8 mouse cellular contexts compared by ENCODE assay signal in the genomic region with DNA sequence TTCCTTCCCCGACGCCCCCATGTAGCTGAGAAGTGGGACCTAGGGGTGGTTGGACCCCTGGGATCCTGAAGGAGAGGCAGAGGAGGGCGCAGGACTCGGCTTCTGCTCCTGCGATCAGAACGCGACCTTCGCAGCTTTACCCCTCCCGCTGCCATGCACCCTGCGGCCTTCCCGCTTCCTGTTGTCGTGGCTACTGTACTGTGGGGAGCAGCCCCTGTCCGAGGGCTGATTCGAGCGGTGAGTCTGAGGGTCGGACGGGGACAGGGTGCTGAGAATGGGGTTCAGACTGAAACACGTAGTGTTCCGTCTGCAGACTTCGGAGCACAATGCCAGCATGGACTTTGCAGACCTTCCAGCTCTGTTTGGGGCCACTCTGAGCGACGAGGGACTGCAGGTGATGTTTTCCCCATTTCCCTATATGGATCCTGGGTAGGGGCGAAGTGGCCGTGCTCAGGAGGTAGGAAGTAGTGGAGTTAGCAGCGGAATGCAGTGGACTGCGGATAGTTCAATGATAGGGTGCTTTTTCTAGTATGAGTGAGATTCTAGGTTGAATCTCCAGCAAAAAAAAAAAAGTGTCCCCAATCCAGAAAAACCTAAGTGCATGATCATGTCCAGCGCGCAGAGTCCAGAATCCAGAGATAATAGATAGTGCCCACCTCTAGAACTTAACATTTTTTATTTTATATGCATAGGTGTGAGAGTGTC. TPM values are rescaled to one million over a fixed set of nuclear protein-coding genes. Genes with fewer than 3 reads are reported as not detected.
DNase-seq lines count a peak whose midpoint lies in the region; ATAC-seq lines count a peak whose summit lies in the region.

No protein-coding gene starts in this region.

- peaks cover 44% of the 10 kb centered on the region for H3K4me1 ChIP-seq in heart, embryonic 11.5 days (ENCODE audit: control insufficient read depth, insufficient read depth, low read length)
- H3K4me1 ChIP-seq in forebrain, embryonic 13.5 days, result peaks cover 51% of the 10 kb centered on the region
- peaks cover 43% of the 10 kb centered on the region for H3K4me1 ChIP-seq in kidney, embryonic 14.5 days (ENCODE audit: control insufficient read depth, insufficient read depth, low read length)

- H3K9me3 ChIP-seq in heart, embryonic 11.5 days (replicated peaks; ENCODE audit: control insufficient read depth, low read length), result no peaks in the 10 kb centered on the region
- no peaks in the 10 kb centered on the region for H3K9me3 ChIP-seq in forebrain, embryonic 13.5 days (replicated peaks)
- no peaks in the 10 kb centered on the region for H3K9me3 ChIP-seq in kidney, embryonic 14.5 days (ENCODE audit: control insufficient read depth, low read length)

- peak overlapping the region; percentile 76 for H3K4me3 ChIP-seq in heart, embryonic 11.5 days (ENCODE audit: low read depth, low read length)
- peak overlapping the region; percentile 75 for H3K4me3 ChIP-seq in forebrain, embryonic 13.5 days
- H3K4me3 ChIP-seq in kidney, embryonic 14.5 days (ENCODE audit: low read length), result peak overlapping the region; percentile 78
- peak overlapping the region; percentile 69 for H3K4me3 ChIP-seq in macrophage (ENCODE audit: inconsistent target)

- WGBS in heart, embryonic 11.5 days (ENCODE audit: insufficient replicate concordance), result 2% methylated on average over 28 of the region's 28 CpGs
- WGBS in forebrain, embryonic 13.5 days, result 4% methylated on average over 28 of the region's 28 CpGs
- 2% methylated on average over 28 of the region's 28 CpGs for WGBS in kidney, embryonic 14.5 days
- WGBS in macrophage (ENCODE audit: missing documents), result 5% methylated on average over 28 of the region's 28 CpGs

- H3K36me3 ChIP-seq in heart, embryonic 11.5 days (ENCODE audit: control insufficient read depth, insufficient read depth, low read length), result peaks cover 47% of the 10 kb centered on the region
- peaks cover 71% of the 10 kb centered on the region for H3K36me3 ChIP-seq in forebrain, embryonic 13.5 days (ENCODE audit: poor library complexity, severe bottlenecking)
- peaks cover 73% of the 10 kb centered on the region for H3K36me3 ChIP-seq in kidney, embryonic 14.5 days (ENCODE audit: control insufficient read depth, insufficient read depth, low read length)
- peaks cover 53% of the 10 kb centered on the region; the same call in 1 of the 2 replicates for H3K36me3 ChIP-seq in macrophage (ENCODE audit: inconsistent target)

- H3K4me2 ChIP-seq in heart, embryonic 11.5 days, result peak overlapping the region; percentile 93
- peak overlapping the region; percentile 100 for H3K4me2 ChIP-seq in forebrain, embryonic 13.5 days
- peak overlapping the region; percentile 96 for H3K4me2 ChIP-seq in kidney, embryonic 14.5 days (replicated peaks; ENCODE audit: low read depth, low read length)

- intact Hi-C loops in heart, postnatal 14 days (cut with DNase I), result no loop called here

- peaks cover 75% of the 10 kb centered on the region for H3K79me2 ChIP-seq in macrophage (ENCODE audit: inconsistent target)

- peak overlapping the region; percentile 91 for H3K9ac ChIP-seq in heart, embryonic 11.5 days (ENCODE audit: low read depth, low read length)
- H3K9ac ChIP-seq in forebrain, embryonic 13.5 days, result peak overlapping the region; percentile 83
- H3K9ac ChIP-seq in kidney, embryonic 14.5 days (ENCODE audit: low read depth, low read length), result peak overlapping the region; percentile 89

- peak; percentile 23; the same call in 1 of the 2 replicates for ATAC-seq in heart, embryonic 11.5 days (replicated peaks; ENCODE audit: insufficient number of reproducible peaks, low FRiP score, low TSS enrichment)
- peak; percentile 9; the same call in 1 of the 2 replicates for ATAC-seq in forebrain, embryonic 13.5 days
- ATAC-seq in kidney, embryonic 14.5 days (ENCODE audit: low FRiP score, low TSS enrichment), result peak; percentile 34

- DNase-seq in heart, postnatal 14 days, result no peak
- DNase-seq in Muller cell, postnatal 12 days (ENCODE audit: inconsistent ontology term), result peak; percentile 40
- DNase-seq in testis, postnatal 10 days (ENCODE audit: low spot score), result peak; percentile 66
- no peak for DNase-seq in ovary, postnatal 14 days (ENCODE audit: low spot score)

- peak overlapping the region; percentile 94 for H3K27ac ChIP-seq in heart, embryonic 11.5 days (ENCODE audit: low read depth, low read length)
- peak overlapping the region; percentile 92 for H3K27ac ChIP-seq in forebrain, embryonic 13.5 days
- peak overlapping the region; percentile 85 for H3K27ac ChIP-seq in kidney, embryonic 14.5 days (ENCODE audit: low read depth, low read length)
- H3K27ac ChIP-seq in macrophage, result peak overlapping the region; percentile 85

- H3K27me3 ChIP-seq in heart, embryonic 11.5 days (ENCODE audit: control insufficient read depth, insufficient read depth, low read length), result no peaks in the 10 kb centered on the region
- H3K27me3 ChIP-seq in forebrain, embryonic 13.5 days, result no peaks in the 10 kb centered on the region
- no peaks in the 10 kb centered on the region for H3K27me3 ChIP-seq in kidney, embryonic 14.5 days (ENCODE audit: control insufficient read depth, insufficient read depth, low read length)

RNA-seq across cellular contexts. Expression of a gene that starts 0.6 kb away (rescaled TPM):
- polyA plus RNA-seq in heart, embryonic 11.5 days (2014; fragmentation: Nextera tagmentation; extraction: Ambion mirVana), result 221 and 245 TPM in 2 replicates
- 100 to 1,000 TPM; 438 to 444 TPM for total RNA-seq in heart, postnatal 14 days (2021)
- 156 and 165 TPM in 2 replicates for polyA plus RNA-seq in forebrain, embryonic 13.5 days (2015; fragmentation: Nextera tagmentation; extraction: Ambion mirVana)
- polyA plus RNA-seq in kidney, embryonic 14.5 days (2014; fragmentation: Nextera tagmentation; extraction: Ambion mirVana), result 153 and 171 TPM in 2 replicates
- total RNA-seq in macrophage (2018; cell fraction: chromatin; rRNA removed), result 10 to 100 TPM; 17.7 to 93.2 (median 47.9) TPM
- total RNA-seq in macrophage (2018; cell fraction: cytosol; rRNA removed), result 100 to 1,000 TPM in 20 of 26 experiments, 10 to 100 TPM in 6; 79.4 to 138 (median 112) TPM
- 100 to 1,000 TPM in 1 of 26 experiments, 10 to 100 TPM in 25; 31.5 to 107 (median 56.9) TPM for total RNA-seq in macrophage (2018; cell fraction: nucleus; rRNA removed)
- polyA plus RNA-seq in macrophage (2018), result 53.0 to 112 TPM (median 103 TPM) in 3 replicates

RNA-seq across cellular contexts. Expression of a gene that starts 0.8 kb away (rescaled TPM):
- 66.8 and 76.9 TPM in 2 replicates for polyA plus RNA-seq in heart, embryonic 11.5 days (2014; fragmentation: Nextera tagmentation; extraction: Ambion mirVana)
- total RNA-seq in heart, postnatal 14 days (2021), result 10 to 100 TPM; 52.0 to 54.4 TPM
- 108 and 119 TPM in 2 replicates for polyA plus RNA-seq in forebrain, embryonic 13.5 days (2015; fragmentation: Nextera tagmentation; extraction: Ambion mirVana)
- polyA plus RNA-seq in kidney, embryonic 14.5 days (2014; fragmentation: Nextera tagmentation; extraction: Ambion mirVana), result 83.0 and 109 TPM in 2 replicates
- total RNA-seq in macrophage (2018; cell fraction: chromatin; rRNA removed), result 100 to 1,000 TPM in 1 of 26 experiments, 10 to 100 TPM in 25; 27.7 to 110 (median 48.8) TPM
- 10 to 100 TPM; 11.6 to 34.9 (median 20.6) TPM for total RNA-seq in macrophage (2018; cell fraction: cytosol; rRNA removed)
- total RNA-seq in macrophage (2018; cell fraction: nucleus; rRNA removed), result 100 to 1,000 TPM in 1 of 26 experiments, 10 to 100 TPM in 25; 30.6 to 102 (median 46.4) TPM
- 11.6 to 41.2 TPM (median 23.9 TPM) in 3 replicates for polyA plus RNA-seq in macrophage (2018)

RNA-seq across cellular contexts. Expression of a gene that starts 6.6 kb away (rescaled TPM):
- 1,771 and 1,932 TPM in 2 replicates for polyA plus RNA-seq in heart, embryonic 11.5 days (2014; fragmentation: Nextera tagmentation; extraction: Ambion mirVana)
- total RNA-seq in heart, postnatal 14 days (2021), result 100 to 1,000 TPM; 326 to 379 TPM
- 919 and 977 TPM in 2 replicates for polyA plus RNA-seq in forebrain, embryonic 13.5 days (2015; fragmentation: Nextera tagmentation; extraction: Ambion mirVana)
- polyA plus RNA-seq in kidney, embryonic 14.5 days (2014; fragmentation: Nextera tagmentation; extraction: Ambion mirVana), result 1,900 and 2,186 TPM in 2 replicates
- 100 to 1,000 TPM; 113 to 507 (median 279) TPM for total RNA-seq in macrophage (2018; cell fraction: chromatin; rRNA removed)
- 1,000 to 10,000 TPM; 1,533 to 2,376 (median 1,898) TPM for total RNA-seq in macrophage (2018; cell fraction: cytosol; rRNA removed)
- total RNA-seq in macrophage (2018; cell fraction: nucleus; rRNA removed), result 1,000 to 10,000 TPM in 1 of 26 experiments, 100 to 1,000 TPM in 25; 314 to 1,343 (median 755) TPM
- 1,563 to 2,873 TPM (median 2,872 TPM) in 3 replicates for polyA plus RNA-seq in macrophage (2018)

RNA-seq across cellular contexts. Expression of a gene that starts 8.9 kb away (rescaled TPM):
- polyA plus RNA-seq in heart, embryonic 11.5 days (2014; fragmentation: Nextera tagmentation; extraction: Ambion mirVana), result 2.6 and 5.4 TPM in 2 replicates
- under 1 TPM; 0.17 to 0.22 TPM for total RNA-seq in heart, postnatal 14 days (2021)
- polyA plus RNA-seq in forebrain, embryonic 13.5 days (2015; fragmentation: Nextera tagmentation; extraction: Ambion mirVana), result 0.15 and 0.30 TPM in 2 replicates
- 0.29 and 0.35 TPM in 2 replicates for polyA plus RNA-seq in kidney, embryonic 14.5 days (2014; fragmentation: Nextera tagmentation; extraction: Ambion mirVana)
- 1 to 10 TPM in 1 of 26 experiments, under 1 TPM in 5, not detected in 20; 0.21 to 1.0 (median 0.38) TPM for total RNA-seq in macrophage (2018; cell fraction: chromatin; rRNA removed)
- total RNA-seq in macrophage (2018; cell fraction: cytosol; rRNA removed), result under 1 TPM in 16 of 26 experiments, not detected in 10; 0.03 to 0.30 (median 0.12) TPM
- under 1 TPM in 11 of 26 experiments, not detected in 15; 0.18 to 0.55 (median 0.30) TPM for total RNA-seq in macrophage (2018; cell fraction: nucleus; rRNA removed)
- 0.09 to 2.0 TPM (median 0.28 TPM) in 3 replicates for polyA plus RNA-seq in macrophage (2018)

RNA-seq across cellular contexts. Expression of a gene that starts 9.1 kb away (rescaled TPM):
- polyA plus RNA-seq in heart, embryonic 11.5 days (2014; fragmentation: Nextera tagmentation; extraction: Ambion mirVana), result 272 and 313 TPM in 2 replicates
- 1,000 to 10,000 TPM; 1,878 to 1,971 TPM for total RNA-seq in heart, postnatal 14 days (2021)
- 7.1 and 7.4 TPM in 2 replicates for polyA plus RNA-seq in forebrain, embryonic 13.5 days (2015; fragmentation: Nextera tagmentation; extraction: Ambion mirVana)
- polyA plus RNA-seq in kidney, embryonic 14.5 days (2014; fragmentation: Nextera tagmentation; extraction: Ambion mirVana), result 22.4 and 26.8 TPM in 2 replicates
- total RNA-seq in macrophage (2018; cell fraction: chromatin; rRNA removed), result 10 to 100 TPM in 19 of 26 experiments, 1 to 10 TPM in 7; 3.6 to 24.3 (median 14.3) TPM
- 1 to 10 TPM; 2.5 to 4.6 (median 3.9) TPM for total RNA-seq in macrophage (2018; cell fraction: cytosol; rRNA removed)
- 10 to 100 TPM in 6 of 26 experiments, 1 to 10 TPM in 20; 3.0 to 16.2 (median 7.7) TPM for total RNA-seq in macrophage (2018; cell fraction: nucleus; rRNA removed)
- 3.0 to 5.4 TPM (median 4.8 TPM) in 3 replicates for polyA plus RNA-seq in macrophage (2018)

Comparison
In these comparisons a context has a peak if more than half of its experiments do, and no peak if none do; other contexts are left out.
1. DNase-seq: peak in Muller cell, postnatal 12 days (single experiment) and testis, postnatal 10 days (single experiment); none in heart, postnatal 14 days (0 of 2) and ovary, postnatal 14 days (single experiment).
2. Peak in every context shown above with its lines, with median percentiles within 50 percentile points of each other: ATAC-seq, H3K27ac ChIP-seq, H3K4me2 ChIP-seq, H3K4me3 ChIP-seq and H3K9ac ChIP-seq.